Mouse (Mus musculus): ENCODE measurements at regions not wholly inside any gene's neighbourhood (a gene's known extent, or its start where the extent isn't known, plus 50 kb on each side); places are given as distances from the start of the nearest gene placed in this dataset.

DNA sequence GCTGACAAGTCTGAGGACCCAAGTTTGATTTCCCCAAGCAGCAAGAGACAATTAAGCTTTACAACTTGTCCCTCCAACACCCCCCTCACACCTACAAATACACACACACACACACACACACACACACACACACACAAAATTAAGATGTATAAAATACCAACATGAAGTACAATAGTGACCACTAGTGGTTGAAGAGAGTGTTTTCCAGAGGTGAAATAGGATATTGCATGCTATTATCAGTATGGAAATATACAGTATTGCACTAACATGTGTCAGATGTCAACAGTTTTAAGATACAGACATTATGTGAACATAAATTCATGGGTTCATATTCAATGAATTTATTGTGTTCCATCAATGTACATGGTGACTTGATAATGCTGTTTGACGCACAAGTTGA, 685.7 kb upstream of the Cdh6 start:
- intact Hi-C loops (cut with DNase I): loop anchor here (5.0 kb wide), 1 partner anchor 772 kb away; no protein-coding TSS in a partner anchor

GRCm38 (mm10) chr15:13854095-13854836, 680.8 kb upstream of the Cdh6 start:
- intact Hi-C loops (cut with DNase I): no loop called here

All from adrenal gland (tissue).